Mouse (Mus musculus) left cerebral cortex, postnatal 14 days (tissue): ENCODE measurements at regions not wholly inside any gene's neighbourhood (a gene's known extent, or its start where the extent isn't known, plus 50 kb on each side); places are given as distances from the start of the nearest gene placed in this dataset.
A peak's percentile ranks its signal among the peaks of the same experiment; 100 is the strongest.
"Not testable (repeated sequence)": the region's sequence is repeated elsewhere in the genome, so short reads cannot be mapped to it uniquely, and the experiment has no call there.

Experiments used
- DNase-seq, 2 experiments: peaks; one replicate each; pipeline ENCODE4 v3.0.0; 2021 to 2022; ENCODE audit warnings: low spot score in 2 of 2, mixed read lengths in 1 of 2
- intact Hi-C: fragments of 180-260 bp; cut with DNase I; formaldehyde crosslinking; loops from one replicate; pipeline ENCODE4 v1.15.1; 2025

DNA sequence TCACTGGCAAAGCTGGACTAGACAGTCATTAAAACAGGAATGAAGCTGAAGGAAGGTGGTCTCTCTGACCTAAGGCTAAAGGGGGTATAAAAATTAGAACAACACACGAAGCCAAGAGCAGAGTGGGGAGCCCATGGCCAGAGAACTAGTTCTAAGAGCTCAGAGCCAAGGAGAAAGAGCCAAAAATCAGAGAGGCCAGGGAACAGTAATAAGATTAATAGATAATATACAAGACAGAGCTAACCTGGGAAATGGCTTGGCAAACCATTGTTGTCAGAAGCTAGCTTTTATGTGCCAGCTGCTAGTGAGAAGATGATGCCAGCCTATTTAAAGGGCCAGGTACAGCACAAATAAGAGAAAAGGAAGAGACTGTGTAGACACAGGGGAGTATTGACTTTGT, 606.6 kb upstream of the Klhl29 start:
- no peak for DNase-seq
- intact Hi-C loops, result no loop called here

DNA sequence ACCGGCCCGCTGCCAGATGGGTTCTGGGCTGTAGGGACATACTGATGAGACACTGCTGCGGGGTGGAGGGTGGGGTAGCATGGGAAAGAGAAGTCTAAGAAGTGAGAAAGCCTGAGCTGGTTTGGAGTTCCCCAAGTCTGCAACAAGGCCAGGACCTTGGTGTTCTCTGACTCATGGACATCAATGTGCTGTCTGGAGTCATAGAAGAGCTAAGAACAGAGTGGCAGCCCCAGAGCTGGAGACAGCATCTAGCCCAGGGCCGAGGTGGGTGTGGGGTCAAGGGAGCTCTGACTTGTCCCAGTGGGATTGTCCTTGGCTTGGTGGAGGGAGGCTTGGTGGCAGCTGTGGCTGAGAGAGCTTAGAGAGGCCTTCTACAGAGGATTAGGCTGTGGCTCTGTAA, 600.4 kb upstream of the Klhl29 start:
- no peak for DNase-seq
- intact Hi-C loops, result no loop called here

GRCm38 (mm10) chr12:5969556-5969955, 594.1 kb upstream of the Klhl29 start:
- intact Hi-C loops, result no loop called here
- DNase-seq, result no peak

DNA sequence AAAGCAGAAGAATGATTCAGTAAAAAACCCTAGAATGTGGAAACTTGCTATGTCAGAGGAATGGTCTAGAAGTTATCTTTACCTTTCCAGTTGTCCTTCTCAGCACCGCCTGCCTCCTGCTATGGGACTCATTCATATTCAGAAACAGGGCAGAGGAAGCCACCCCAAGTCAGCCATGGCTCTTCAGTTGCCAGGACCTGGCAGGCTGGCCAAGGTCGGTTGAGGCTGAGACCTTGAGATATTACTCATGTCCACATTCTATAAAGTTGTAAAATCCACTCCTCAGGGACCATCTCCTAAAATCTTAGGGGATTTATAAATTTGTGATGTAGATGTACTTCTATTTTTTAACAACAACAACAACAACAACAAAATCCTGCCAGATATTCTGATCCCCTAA, 580.7 kb upstream of the Klhl29 start:
- intact Hi-C loops, result no loop called here
- no peak for DNase-seq

DNA sequence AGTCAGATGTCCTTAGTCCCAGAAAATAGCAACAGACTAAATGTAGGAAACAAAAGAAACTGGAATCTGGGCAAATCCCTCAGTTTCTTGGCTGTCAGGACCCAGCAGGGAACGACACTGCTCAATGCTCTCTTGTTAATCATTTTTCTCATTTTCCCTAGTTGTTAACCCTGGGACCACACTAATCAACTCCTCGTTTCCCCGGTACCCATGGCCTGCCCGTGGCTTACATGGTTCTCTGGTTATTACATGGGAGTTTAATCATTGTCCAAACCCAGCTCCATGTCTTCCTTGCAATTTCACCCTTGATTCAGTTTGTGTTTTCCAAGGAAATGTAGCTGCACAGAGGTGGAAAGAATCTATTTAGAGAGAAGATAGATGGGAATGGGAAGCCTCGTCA, 580.1 kb upstream of the Klhl29 start:
- DNase-seq, result no peak
- intact Hi-C loops, result no loop called here

DNA sequence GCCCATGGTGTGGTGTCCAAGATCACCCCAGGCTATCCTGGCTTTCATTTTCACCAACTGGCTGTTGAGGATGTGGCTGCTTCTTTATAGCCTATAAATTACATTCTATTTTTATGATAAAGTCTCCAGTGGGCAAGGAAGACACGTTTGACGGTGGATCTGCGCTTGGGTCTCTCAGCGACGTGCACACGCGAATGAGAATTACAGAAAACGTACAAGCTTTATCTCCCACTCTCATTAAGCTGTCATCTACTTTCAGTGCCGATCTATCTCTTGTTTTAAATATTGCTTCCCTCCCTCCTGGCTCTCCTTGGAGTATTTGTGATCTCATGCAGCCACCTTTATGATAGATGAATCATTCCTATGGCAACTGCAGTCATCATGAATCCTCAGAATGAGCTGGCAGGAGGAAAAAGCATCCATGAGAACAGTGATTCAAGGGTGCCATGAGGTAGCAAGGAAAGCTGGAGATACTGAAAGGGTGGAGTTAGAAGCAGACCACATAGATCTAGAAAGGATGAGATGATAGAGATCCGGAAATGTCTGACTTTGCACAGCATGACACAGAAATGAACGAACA, 568.0 kb upstream of the Klhl29 start:
- intact Hi-C loops, result no loop called here
- DNase-seq, result peak in 1 of 2 experiments; percentile 14

DNA sequence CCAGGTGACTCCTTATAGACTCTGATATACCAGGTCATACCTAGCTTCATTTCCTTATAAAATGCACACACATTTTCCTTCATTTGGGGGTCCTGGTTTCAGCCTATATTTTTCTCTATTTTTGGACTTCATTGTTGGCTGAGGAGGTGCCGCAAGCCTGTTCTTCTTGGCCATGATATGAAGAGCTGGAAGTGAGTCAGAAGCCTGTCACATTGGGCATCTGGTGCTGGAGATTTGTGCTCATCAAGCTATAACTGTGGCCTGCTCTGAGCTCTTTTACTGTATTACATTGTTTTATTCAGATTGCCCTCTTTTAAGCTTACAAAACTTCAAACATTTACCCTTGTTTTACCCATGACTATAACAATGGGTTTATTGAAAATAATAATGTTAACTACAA, 545.8 kb upstream of the Klhl29 start:
- DNase-seq, result no peak
- intact Hi-C loops, result no loop called here

DNA sequence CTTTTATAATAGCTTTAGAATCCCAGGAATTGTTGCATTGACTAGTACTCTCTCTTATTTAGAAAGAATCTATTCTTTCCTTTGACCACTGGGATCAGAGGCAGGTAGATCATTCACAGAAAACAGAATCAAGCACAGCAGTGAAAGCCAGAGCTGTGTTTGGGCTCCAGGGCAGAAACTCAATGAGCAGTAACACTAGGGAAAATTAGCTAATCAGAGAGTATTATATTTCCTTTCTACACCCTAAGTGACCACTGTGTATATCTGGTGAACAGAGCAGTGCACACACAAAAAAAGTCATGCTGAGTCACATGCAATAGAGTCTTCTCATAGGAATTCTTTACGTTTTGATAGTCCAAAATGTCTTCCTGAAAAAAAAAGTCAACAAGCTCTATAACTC, 542.5 kb upstream of the Klhl29 start:
- intact Hi-C loops, result no loop called here
- no peak for DNase-seq

- DNase-seq, result no peak
- intact Hi-C loops, result no loop called here
Observed at GRCm38 (mm10) chr12:5906251-5906650, 530.8 kb upstream of the Klhl29 start.

GRCm38 (mm10) chr12:5891786-5892185, 516.3 kb upstream of the Klhl29 start:
- intact Hi-C loops, DNase-seq: not testable (repeated sequence)

DNA sequence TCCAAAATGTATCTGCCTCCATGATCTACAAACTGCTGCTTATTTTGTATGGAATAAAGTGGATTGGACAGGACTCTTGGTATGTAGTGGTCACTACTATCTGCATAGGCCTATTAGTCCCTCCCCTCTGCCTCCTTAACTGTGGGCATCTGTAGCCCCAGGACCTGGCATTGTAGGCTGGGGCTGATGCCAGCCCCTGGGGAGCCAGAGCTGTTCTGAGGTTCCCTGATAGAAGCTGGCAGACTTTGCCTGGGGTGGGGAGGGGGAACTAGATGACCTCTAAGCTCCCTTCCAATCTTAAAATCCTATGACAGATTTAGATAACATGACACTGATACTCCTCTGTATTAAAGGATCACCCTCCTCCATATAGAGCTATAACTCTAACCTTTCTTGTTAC, 491.2 kb upstream of the Klhl29 start:
- DNase-seq, result no peak
- intact Hi-C loops, result no loop called here

- DNase-seq, result no peak
- intact Hi-C loops, result no loop called here
Observed at GRCm38 (mm10) chr12:5859795-5860194, 484.3 kb upstream of the Klhl29 start.

GRCm38 (mm10) chr12:5856421-5856820, 480.9 kb upstream of the Klhl29 start:
- intact Hi-C loops, result no loop called here

GRCm38 (mm10) chr12:5810427-5810826, 434.9 kb upstream of the Klhl29 start:
- intact Hi-C loops, result no loop called here

More at GRCm38 (mm10) chr12:5856421-5856820, 480.9 kb upstream of the Klhl29 start:
- DNase-seq, result peak; percentile 33 to 35

DNA sequence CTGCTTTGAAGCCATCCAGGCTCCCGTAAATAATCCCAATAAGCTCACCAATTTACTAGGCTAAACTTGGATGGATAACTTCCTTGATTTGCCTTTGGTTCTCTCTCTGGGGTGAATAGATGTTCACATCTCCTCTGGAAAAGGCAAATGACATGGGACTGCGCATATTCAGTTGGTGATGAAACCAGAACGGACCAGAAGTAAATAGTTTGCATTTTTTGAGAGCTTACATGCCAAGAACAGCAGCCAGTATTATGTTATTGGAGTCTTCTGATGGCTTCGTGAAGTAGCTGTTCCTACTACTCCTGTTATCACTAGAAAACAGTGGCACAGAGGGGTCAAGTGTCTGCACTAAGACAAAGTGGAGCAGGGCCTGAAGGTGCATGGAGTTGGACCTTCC, 434.5 kb upstream of the Klhl29 start:
- intact Hi-C loops, result no loop called here
- no peak for DNase-seq

More at GRCm38 (mm10) chr12:5810427-5810826, 434.9 kb upstream of the Klhl29 start:
- no peak for DNase-seq

GRCm38 (mm10) chr12:5807996-5808886, 432.8 kb upstream of the Klhl29 start:
- no peak for DNase-seq
- intact Hi-C loops, result no loop called here

GRCm38 (mm10) chr12:5805731-5806130, 430.2 kb upstream of the Klhl29 start:
- no peak for DNase-seq
- intact Hi-C loops, result no loop called here

DNA sequence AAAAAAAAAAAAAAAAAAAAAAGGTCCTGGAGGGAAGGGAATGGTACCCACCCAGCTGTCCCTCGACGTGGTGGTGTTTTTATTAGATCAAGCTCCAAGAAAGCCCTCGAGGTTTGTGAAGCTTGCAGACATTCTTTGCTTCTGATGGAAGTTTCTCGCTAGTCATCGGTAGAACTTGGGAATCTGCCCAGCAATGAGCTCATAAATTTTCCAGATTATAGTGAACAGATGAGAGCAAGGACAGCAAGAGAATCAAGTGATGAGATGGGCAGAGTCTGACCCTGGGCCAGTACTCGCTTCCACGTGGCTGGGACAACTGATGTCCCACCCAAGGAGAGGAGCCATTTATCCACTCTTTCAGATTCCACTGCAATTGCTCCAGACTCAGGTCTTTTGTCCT, 417.6 kb upstream of the Klhl29 start:
- no peak for DNase-seq
- intact Hi-C loops, result no loop called here

DNA sequence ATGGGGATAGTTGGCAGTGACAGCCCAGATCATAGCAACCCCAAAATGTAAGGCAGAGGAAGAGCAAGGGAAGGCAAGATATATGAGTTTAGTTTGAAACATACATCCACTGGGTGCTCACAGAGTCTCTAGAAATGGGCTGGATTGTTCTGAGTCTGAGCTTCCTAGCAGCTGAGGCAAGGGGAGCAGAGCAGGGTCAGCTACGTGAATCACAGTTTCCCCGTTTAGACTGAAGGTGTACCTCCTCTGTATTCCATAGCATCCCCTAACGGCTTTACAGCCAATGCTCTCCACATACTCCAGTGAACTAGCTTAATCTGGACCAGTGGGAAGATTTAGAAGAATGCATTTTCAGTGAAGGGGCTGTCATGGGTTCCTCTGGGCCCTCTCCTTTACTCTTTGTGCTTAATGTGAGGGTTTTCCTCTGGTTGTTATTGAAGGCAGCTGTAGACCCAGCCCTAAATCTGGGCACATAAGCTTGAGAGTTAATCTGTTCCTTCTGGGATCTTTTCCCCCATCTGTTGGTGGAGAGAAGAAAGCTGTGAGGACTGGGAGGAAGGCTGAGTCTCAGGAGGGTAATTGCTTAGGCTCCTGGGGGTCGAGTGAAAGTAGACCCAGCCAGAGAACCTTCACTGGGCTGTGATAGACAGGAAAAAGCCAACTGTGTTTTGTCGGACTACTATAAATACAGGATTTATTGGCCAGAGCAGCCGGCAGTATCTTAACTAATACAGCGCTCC, 411.8 kb upstream of the Klhl29 start:
- DNase-seq, result no peak
- intact Hi-C loops, result no loop called here

DNA sequence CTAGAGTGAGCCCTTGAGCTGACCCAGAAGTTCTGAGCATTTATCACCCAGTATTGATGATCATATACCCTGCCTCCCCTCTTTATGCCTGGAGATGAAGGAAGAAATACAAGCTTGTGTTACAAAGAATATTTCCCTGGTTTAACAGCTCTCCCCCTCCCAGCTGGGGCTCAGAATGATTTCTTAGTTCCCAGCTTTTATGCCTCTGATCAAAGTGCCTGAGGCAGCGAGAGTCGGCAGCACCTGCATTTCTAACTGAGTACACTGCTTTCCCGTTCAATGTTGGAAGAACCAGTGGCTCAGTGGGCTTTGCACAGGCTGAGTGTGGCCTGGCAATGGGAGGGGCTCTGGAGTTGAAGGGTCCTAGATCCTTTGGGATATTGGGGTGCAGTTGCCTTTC, 405.8 kb upstream of the Klhl29 start:
- no peak for DNase-seq
- intact Hi-C loops, result no loop called here
